Mouse (Mus musculus): Measurements from ENCODE around the gene Syne4. TPM values are rescaled to one million over a fixed set of nuclear protein-coding genes. Genes with fewer than 3 reads are reported as not detected.

The Syne4 gene
- polyA plus RNA-seq, 2 experiments from 2014 or later: 2.9 to 6.4 TPM

DNA sequence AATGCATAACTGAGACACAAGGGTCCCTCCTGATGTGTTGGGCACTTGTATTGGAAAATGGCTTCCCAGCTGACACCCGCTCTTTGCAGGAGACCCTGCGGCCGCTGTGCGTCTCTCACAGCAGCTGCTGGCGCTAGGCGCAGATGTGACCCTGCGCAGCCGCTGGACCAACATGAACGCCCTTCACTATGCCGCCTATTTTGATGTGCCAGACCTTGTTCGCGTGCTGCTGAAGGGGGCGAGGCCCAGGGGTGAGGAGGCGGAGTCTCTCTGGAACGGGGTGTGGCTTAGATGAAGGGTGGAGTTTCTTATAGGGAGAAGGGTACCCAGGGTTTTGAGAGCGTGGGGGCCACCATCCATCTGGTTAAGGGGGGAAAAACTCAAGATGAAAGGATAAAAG is 17.3 kb upstream of the Syne4 start:
- ATAC-seq: no peak

GRCm38 (mm10) chr7:30300914-30301313 is 13.7 kb upstream of the Syne4 start:
- ATAC-seq: no peak

- no peak for ATAC-seq
Measured at GRCm38 (mm10) chr7:30306083-30306779, 8.4 kb upstream of the Syne4 start.

DNA sequence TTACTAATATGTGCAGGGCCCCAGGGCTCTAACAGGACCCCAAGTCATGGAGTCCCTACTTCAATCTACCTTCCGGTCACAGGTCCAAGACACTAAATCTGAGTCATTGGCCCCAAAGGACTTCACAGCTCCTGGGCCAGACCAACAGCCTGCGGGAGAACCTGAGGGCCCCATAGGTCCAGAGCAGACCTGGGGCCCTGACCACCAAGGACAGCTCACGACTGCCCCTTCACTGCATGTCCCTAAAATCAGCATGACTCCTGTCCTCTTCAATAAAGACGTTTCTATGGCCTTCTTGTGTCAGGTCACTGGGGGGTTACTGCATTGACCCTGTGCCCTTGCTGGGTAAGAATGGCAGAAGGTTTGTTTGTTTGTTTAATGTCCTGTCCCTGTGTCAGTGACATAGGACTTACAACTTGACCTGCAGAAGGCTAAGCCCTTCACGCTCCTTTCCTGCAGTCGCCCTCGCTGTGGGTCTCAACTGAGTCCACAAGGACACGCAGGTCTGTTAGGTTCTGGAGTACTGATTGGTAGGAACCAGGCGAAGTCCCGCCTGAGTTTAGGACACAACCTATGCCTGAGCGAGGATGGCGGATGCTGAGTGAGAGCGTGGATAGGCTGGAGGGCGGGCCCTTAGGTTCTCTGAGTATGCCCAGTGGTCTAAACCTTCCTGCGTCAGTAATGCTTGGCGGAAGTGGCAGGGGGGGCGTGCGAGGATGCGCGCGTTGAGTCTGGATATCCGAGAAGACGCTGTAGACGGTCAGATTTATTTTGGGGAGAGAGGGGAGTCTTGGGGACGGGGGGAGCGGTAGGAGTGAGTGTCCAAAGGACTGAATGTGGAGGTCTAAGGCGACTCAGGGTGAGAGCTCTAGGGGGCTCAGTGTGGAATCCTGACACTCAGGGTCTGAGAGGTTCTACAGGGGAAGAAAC is 6.3 kb upstream of the Syne4 start, which contains the start of gene Alkbh6:
Gene Alkbh6 (plus strand): TSS at position 642 of the 930 bp plus-strand sequence.
- peak; percentile 100 for ATAC-seq

DNA sequence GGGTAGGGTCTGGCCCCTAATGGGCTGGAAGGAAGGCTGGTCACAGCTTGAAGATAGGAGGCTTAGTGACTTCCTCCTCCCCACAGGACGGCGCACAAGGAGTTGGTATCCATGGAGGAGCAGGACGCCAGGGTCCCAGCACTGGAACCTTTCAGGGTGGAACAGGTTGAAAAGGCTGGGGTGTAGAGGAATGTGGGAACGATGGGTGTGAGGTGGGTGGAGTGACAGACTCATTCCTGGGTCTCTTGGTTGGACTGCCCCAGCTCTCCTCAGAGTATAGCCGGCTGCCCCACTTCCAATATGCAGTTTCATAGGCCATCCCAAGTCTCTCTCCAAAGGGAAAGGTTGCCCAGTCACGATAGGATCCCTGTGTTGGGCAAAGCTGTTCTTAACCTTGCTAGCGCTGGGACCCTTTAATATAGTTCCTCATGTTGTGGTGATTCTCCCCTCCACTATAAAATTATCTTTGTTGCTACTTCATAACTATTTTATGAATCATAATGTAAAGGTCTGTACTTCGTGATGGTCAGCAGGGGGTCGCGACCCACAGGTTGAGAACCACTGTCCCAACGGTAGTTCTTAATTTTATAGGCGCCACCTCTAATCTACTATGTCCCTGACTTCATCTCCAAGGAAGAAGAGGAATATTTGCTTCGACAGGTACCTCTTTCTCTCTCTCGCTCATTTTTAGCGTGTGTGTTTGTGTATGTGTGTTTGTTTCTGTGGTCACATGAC is 5.0 kb upstream of the Syne4 start:
- no peak for ATAC-seq

- no peak for ATAC-seq
Measured at GRCm38 (mm10) chr7:30310136-30310535, 4.5 kb upstream of the Syne4 start.

GRCm38 (mm10) chr7:30313666-30314320 is 814 bp upstream of the Syne4 start:
- no peak for ATAC-seq

DNA sequence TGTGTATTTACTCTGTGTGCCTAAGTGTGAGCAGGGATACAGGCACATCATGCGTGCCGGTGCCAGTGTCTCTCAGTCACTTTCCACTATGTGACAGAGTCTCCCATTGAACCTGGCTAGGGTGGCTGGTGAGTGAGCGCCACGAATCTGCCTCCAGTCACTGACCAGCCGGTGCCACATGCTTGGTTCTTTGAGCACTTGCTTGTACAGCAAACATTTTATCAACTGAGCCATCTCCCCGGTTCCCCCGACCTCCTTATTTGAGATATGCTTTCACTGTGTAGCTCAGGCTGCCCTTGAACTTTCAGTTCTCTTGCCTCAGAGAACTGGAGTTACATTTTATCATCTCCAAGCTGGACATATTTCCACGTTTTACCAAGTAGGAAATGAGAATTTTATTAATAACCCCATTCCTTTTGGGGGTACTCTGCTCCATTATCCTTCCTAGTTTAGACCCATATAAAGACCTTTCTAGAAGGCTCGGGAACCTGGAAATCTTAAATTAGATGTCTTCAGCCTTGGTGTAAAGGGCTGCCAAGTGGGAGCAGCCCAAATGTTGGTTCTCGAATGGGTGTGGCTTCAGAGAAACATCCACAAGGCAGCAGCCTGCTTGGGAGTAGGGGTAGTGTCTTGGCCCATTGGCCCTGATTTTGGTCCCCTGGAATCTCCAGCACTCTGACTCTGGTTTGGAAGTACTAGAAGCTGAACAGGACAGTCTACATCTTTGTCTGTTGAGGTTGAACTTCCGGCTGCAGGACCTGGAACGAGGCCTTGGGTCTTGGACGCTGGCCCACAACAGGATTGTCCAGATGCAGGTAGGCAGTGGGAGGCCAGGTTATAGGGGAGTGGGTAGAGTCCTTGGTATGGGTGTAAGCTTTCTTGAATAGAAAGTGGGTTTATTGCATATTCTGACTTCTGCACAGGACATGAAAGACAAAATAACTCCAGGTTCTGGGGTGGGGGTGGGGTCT is 1.2 kb downstream of the Syne4 start:
- ATAC-seq: no peak

GRCm38 (mm10) chr7:30318142-30318541 is 3.5 kb downstream of the Syne4 start:
- no peak for ATAC-seq

DNA sequence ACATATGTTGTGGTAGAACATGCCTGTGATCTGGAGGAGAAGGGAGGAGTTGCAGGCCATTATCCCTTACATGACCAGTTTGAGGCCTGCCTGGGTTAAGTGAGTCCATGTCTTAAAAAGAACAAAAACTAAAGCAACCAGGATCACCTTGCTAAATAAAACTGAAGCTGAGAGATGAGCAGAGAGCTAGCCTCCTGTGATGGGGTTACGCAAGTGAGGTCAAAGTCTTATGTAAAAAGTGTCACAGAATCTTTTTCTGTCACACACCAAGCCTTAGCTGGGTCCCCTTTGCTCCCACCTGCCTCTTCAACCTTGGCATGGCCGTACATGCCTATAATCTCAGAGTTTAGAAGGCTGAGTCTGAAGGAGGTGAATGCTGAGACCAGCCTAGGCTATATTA is 6.3 kb downstream of the Syne4 start:
- ATAC-seq: no peak

DNA sequence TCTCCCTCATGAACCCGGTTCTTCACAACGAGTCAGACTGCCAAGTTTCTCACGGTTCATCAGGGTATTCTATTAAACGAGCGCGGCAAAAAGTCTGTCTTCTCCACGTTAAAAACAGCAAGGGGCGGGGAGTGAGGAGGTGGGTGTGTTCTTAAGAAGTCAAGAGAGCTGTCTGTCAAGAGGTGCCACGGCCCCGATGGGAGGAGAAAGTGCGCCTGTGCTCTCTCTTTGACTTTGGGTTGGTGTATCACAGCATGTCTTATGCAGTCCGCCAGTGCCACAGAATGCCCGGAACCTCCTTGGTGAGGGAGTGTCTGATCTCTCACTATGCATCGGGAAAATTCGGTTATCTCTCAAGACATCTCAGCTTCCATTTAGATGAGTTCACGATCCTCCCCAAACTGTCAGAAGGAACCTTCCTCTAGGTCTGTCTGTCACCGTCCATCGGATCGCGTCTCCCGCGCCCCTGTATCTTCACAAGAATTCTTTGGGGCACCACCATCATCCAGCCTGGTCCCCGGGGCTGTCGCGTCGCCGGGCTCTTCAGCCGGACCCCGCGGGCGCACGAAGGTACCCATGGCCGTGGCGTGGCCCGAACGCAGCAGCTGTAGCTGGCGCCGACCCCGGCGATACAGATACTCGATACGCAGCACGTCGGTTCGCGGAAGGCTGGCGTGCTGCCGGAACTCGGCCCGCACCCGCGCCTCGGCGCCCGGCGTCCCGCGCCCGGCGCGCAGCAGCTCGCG is 7.1 kb downstream of the Syne4 start, which contains the start of gene E130208F15Rik:
Gene E130208F15Rik (plus strand): TSS at position 202 of the 746 bp plus-strand sequence.
- peak; percentile 62 for ATAC-seq

DNA sequence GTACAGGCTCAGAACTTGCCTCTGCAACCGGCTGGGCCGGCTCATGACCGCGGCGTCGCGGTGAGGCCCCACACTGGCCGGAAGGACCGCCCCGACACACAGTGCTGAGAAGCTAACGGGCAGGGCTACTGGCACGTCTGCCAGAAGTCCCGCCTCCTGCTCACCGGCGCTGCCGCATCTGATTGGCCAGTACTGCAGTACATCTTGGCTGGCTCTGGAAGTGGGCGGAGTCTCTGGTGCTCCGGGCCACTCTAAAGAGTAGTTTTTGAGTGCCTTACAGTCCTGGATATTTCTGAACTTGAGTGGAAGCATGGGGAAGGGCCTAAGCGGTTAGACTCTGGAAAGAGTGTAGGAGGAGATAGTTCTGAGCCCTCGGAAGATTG is 7.7 kb downstream of the Syne4 start:
- peak; percentile 70 for ATAC-seq

DNA sequence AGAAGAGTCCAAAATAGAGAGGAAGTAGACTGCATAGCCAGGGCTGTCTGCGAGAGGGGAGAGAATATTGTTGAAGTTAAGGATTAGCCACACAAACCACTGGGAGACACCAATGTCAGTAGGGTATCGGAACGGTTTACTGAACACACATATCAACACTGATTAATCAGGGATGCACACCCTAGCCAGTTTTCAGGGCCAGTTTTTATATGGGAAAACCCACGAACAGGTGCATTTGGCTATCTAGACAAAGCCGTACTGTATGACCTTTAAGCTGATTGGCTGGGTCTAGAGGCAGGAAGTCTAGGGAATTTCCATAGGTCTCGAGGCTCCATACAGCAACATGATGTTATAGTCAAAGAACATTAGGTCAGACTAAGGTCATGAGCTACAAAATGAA is 8.3 kb downstream of the Syne4 start:
- ATAC-seq: peak; percentile 55

GRCm38 (mm10) chr7:30323795-30324194 is 9.2 kb downstream of the Syne4 start, which contains the start of gene Sdhaf1:
Gene Sdhaf1 (minus strand): TSS chr7:30323895.
- no peak for ATAC-seq

GRCm38 (mm10) chr7:30324300-30324944 is 9.8 kb downstream of the Syne4 start:
- ATAC-seq: no peak

- ATAC-seq: no peak
Measured at GRCm38 (mm10) chr7:30325364-30325763, 10.8 kb downstream of the Syne4 start.

- ATAC-seq: no peak
Measured at GRCm38 (mm10) chr7:30326427-30326826, 11.8 kb downstream of the Syne4 start.

DNA sequence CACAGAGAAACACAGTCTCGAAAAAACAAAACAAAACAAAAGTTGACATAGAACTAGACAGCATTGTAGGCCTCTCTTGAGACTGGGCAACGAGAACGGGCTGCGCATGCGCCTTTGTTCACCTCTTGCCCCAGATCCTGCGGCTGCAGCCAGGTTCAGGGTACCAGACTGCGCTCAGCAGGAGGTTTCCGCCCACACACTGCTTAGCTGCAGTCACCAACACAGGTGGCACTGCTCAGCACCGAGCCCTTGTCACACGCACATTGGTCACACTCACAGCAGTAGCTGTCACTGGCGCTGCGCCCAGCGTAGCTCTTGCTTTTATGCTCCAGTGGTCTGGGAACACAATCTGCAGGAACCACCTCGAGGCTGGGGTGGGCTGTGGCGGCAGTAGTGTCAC is 12.5 kb downstream of the Syne4 start:
- peak; percentile 24 for ATAC-seq

DNA sequence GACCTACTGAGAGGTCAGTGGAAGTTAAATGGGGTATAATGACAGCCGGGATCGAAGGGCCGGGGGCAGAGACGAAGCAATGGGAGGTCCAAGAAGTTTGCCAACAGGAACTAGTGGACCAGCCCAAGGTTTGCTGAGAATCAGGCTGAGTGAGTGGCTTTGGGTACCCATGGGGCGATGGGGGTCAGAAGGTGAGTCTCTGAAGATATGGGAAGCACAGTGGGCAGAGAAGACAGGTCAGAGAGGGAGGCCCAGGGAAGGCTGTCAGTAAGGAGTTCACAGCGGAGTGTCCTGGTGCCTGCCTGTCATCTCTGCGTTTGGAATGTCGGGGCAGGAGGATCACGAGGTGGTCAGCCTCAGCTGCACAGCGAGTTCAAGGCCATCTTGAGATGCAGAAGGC is 13.8 kb downstream of the Syne4 start:
- ATAC-seq: no peak

GRCm38 (mm10) chr7:30331887-30332286 is 17.3 kb downstream of the Syne4 start:
- peak; percentile 85 for ATAC-seq
